Mouse (Mus musculus): Measurements from ENCODE around the gene Cyp2j12. TPM values are rescaled to one million over a fixed set of nuclear protein-coding genes. Genes with fewer than 3 reads are reported as not detected.
"Not testable (repeated sequence)": the region's sequence is repeated elsewhere in the genome, so short reads cannot be mapped to it uniquely, and the experiment has no call there.

Cyp2j12 gene
- not detected in 2 replicates for total RNA-seq (2014; fragmentation: Nextera tagmentation)
- total RNA-seq (2017), result not detected in 2 replicates

- no peak for ATAC-seq (replicated peaks; ENCODE audit: poor library complexity, severe bottlenecking)
Observed at GRCm38 (mm10) chr4:96140732-96141467, at the start of gene Cyp2j12. Gene Cyp2j12 (minus strand): TSS chr4:96141152.

DNA sequence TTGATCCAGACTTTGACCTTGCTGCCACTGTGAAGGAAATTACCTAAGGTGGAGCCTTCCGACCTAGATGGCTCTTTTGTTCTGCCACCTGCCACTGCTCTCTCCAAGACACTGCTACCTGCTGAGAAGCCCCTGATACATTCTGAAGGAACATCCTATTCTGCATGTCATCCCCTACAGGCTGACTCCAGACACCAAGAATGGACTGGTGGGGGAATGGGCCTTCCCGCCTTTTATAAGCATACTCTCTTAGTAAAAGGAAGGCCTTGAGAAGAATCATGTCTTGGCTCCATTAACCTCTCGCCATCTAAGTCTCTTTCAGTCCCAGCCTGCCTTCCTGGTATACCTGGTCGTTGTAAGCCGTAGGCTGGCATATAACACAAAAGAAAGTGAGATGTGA, 48.4 kb upstream of the Cyp2j12 start:
- not testable (repeated sequence) for ATAC-seq (replicated peaks; ENCODE audit: poor library complexity, severe bottlenecking)

GRCm38 (mm10) chr4:96188671-96189070, 47.7 kb upstream of the Cyp2j12 start:
- not testable (repeated sequence) for ATAC-seq (replicated peaks; ENCODE audit: poor library complexity, severe bottlenecking)

DNA sequence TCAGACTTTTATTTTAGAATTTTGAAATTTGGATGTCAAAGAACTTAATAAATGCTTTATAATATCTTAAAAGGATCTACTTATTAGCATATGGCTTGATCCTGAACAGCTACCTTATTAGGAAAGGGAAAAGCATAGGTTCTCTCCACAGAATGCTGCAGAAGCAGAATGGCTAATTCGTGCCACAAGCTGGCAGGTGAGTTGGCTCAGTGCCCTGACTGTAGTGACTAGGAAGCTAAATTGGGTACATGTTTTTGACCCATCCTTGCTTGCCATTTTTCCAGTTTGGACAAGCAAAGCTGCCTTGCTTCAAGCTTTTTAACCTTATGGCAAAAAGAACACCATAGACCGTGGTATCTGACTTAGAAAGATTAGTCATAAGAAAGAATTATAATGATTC, 47.2 kb upstream of the Cyp2j12 start:
- not testable (repeated sequence) for ATAC-seq (replicated peaks; ENCODE audit: poor library complexity, severe bottlenecking)

GRCm38 (mm10) chr4:96184716-96185115, 43.8 kb upstream of the Cyp2j12 start:
- not testable (repeated sequence) for ATAC-seq (replicated peaks; ENCODE audit: poor library complexity, severe bottlenecking)

GRCm38 (mm10) chr4:96162839-96163238, 21.9 kb upstream of the Cyp2j12 start:
- ATAC-seq (replicated peaks; ENCODE audit: poor library complexity, severe bottlenecking), result no peak

DNA sequence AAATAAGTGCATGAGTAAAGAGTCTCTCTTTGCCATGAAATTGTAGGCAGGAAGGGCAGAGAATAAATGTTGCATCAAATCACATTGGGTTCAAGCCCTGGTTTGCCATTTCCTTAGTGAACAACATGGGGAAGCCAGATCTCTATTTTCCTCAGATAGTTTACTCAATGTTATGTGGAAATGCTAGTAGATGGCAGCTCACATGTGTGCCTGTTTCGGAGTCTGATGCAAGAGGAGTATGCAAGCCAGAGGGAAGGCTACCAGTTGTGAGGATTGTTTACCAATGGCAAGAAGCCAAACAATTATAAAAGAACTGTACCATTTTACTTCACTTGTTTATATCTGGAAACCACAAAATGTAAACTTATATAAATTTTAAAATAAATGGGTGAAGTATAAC, 20.6 kb upstream of the Cyp2j12 start:
- ATAC-seq (replicated peaks; ENCODE audit: poor library complexity, severe bottlenecking), result no peak

DNA sequence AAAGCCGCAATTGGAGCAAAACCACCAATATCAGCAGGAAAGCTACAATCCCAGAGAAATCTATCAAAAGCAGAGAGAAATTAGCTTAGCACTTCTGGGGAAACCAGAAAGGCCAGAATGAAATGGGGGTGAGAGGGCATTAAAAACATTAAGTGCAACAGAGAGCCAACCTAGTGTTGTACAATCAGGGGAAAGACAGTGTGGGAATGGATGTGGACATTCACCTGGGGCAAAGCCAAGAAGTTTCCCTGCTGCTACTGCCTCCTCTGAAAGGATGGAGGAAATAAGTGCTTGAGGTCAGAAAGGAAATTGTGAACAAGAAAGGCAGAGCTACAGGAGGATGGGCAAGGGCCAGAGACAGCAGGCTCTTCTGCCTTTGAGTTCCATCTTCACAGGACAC, 1.7 kb downstream of the Cyp2j12 start:
- ATAC-seq (replicated peaks; ENCODE audit: poor library complexity, severe bottlenecking), result no peak

DNA sequence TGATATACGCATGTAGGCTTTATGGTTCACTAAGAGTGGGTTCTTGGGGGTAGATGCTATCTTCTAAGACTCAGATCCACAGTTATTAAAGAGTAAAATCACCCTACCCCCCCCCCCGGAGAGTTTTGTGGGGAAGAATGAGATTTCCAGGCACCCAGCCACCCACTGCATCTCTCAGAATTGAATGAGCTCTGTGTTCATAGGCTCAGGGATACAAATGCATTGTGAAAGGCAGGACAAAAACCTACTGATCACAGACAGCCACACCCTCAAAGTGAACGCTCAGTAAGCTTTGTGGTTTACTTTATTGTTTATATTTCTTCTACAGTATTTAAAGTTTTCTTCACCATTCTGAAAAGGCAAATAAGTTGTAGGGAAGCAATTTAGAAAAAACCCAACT, 6.7 kb downstream of the Cyp2j12 start:
- no peak for ATAC-seq (replicated peaks; ENCODE audit: poor library complexity, severe bottlenecking)

DNA sequence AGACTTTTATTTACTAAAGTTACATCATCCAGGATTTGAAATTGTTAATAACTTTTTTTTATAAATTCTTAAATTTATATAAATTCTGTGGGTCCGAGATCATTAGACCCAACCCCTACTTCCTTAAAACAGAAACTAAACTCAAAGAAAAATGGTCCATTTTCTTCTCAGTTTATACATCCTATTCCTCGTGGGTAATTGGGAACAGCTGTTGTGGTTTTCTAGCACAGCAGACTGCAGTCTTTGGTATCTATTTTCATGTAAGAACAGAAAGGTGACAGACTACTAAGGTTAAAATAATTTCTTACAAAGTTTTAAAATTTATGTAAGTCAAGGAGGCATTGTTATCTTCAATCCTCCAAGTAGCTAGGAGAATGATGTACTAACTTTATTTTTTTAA, 44.1 kb downstream of the Cyp2j12 start:
- ATAC-seq (replicated peaks; ENCODE audit: poor library complexity, severe bottlenecking), result no peak

GRCm38 (mm10) chr4:96091869-96092268, 49.1 kb downstream of the Cyp2j12 start:
- no peak for ATAC-seq (replicated peaks; ENCODE audit: poor library complexity, severe bottlenecking)

DNA sequence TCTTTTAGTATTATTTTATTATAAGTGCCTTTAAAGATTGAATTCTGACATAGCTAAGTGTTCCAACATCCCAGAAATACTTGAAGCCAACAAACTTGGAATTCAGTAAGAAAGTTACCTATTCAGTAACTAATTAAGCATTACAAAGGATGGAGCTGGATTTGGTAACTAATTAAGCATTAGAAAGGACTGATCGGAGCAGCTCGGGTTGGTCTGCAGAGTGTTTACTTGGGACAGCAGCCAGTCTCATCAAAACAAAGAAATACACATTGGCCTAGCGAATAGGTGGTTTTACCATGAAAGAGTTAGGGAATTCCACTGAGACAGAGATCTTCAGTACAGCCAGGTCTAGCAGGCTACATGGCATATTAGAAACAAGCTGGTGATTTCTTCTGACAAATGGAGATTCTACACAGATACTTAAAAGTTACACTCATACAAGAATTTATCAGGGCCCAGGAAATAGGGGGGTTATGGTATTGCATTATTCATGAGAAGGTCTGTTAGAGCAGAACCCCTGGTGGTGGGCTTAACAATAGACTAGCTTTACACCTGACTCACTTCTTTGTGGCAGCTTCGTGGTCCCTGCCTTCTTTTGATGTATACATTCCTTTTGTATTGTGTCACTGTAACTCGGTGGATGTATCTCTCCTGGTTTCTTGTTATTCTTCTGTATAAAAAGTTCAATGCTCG, 51.5 kb downstream of the Cyp2j12 start:
- ATAC-seq (replicated peaks; ENCODE audit: poor library complexity, severe bottlenecking), result not testable (repeated sequence)

- no peak for ATAC-seq (replicated peaks; ENCODE audit: poor library complexity, severe bottlenecking)
Observed at GRCm38 (mm10) chr4:96078308-96078707, 62.6 kb downstream of the Cyp2j12 start.

- no peak for ATAC-seq (replicated peaks; ENCODE audit: poor library complexity, severe bottlenecking)
Observed at GRCm38 (mm10) chr4:96077261-96078125, 63.5 kb downstream of the Cyp2j12 start, which contains the start of gene Cyp2j13. Gene Cyp2j13 (minus strand): TSS chr4:96077546.

DNA sequence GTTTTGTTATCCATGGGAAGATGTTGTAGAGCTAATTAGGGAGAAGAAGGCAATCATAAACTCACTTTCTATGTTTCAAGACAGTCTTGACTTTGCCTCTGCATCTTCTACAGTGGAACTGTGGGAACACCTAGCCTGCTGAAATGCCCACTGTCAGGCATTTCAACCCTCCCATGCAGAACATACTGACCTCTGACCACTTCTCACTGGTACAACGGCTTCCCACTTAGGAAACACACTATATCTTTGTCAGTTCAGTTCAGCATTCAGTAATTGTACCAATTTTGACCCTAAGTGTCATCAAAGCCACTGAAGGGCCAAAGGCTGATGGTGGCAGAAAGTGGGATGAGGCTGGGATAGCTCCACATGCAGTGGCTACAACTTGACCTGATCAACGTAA, 78.9 kb downstream of the Cyp2j12 start:
- no peak for ATAC-seq (replicated peaks; ENCODE audit: poor library complexity, severe bottlenecking)

DNA sequence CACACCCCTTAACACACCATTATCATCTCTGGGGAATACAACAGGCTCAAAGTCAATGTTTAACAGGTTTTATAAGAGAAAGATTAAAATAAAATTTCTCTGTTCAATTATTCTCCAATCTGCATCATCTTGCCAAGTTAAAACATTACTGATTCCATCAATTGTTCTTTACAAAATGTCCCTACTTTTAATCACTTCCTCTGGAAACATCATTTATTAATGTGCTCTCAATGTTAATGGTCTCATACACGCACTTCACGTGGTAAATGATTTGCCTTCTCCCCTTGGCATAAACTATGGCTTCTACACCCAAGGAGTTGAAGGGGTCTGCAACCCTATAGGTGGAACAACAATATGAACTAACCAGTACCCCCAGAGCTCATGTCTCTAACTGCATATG, 80.8 kb downstream of the Cyp2j12 start:
- ATAC-seq (replicated peaks; ENCODE audit: poor library complexity, severe bottlenecking), result no peak

Other genes starting within 250 kb of the Cyp2j12 start
- gene Hook1, start 173.9 kb downstream of the Cyp2j12 start, total RNA-seq (2014; fragmentation: Nextera tagmentation), result 19.0 and 21.9 TPM in 2 replicates
- 16.4 and 35.2 TPM in 2 replicates for gene Hook1, start 173.9 kb downstream of the Cyp2j12 start, total RNA-seq (2017)
- not detected in 2 replicates for gene Cyp2j13, start 63.6 kb downstream of the Cyp2j12 start, total RNA-seq (2014; fragmentation: Nextera tagmentation)
- gene Cyp2j13, start 63.6 kb downstream of the Cyp2j12 start, total RNA-seq (2017), result not detected in 2 replicates
- not detected in 2 replicates for gene Cyp2j7, start 95.5 kb upstream of the Cyp2j12 start, total RNA-seq (2014; fragmentation: Nextera tagmentation)
- gene Cyp2j7, start 95.5 kb upstream of the Cyp2j12 start, total RNA-seq (2017), result not detected in 2 replicates
- not detected in 2 replicates for gene Cyp2j11, start 207.5 kb upstream of the Cyp2j12 start, total RNA-seq (2014; fragmentation: Nextera tagmentation)
- gene Cyp2j11, start 207.5 kb upstream of the Cyp2j12 start, total RNA-seq (2017), result not detected in 2 replicates

All from granulocyte monocyte progenitor cell, adult 5-6 weeks (primary cell).